Mouse (Mus musculus) thymus, adult 2 months (tissue): ENCODE results near the gene Kif1c.

Experiments
- CTCF ChIP-seq: fragments of 200-500 bp; IDR thresholded peaks from 2 replicates; pipeline ENCODE4 v1.5.1; 2012; ENCODE audit warnings: mild to moderate bottlenecking, control low read depth, low read length, moderate library complexity, borderline replicate concordance; ENCODE audit not compliant: control insufficient read depth, poor library complexity, insufficient read depth; ENCODE audit errors: extremely low read depth
- POLR2A ChIP-seq: fragments of 200-500 bp; IDR thresholded peaks from 2 replicates; pipeline ENCODE4 v1.6.1; 2012; ENCODE audit warnings: mild to moderate bottlenecking, low read length, control low read depth, moderate library complexity; ENCODE audit not compliant: control insufficient read depth, poor library complexity, insufficient read depth; ENCODE audit errors: extremely low read depth

- TF ChIP-seq POLR2A = no peak
- no peak for TF ChIP-seq CTCF
Measured at GRCm38 (mm10) chr11:70697376-70697775, 3.0 kb upstream of the Kif1c start.
